Mouse (Mus musculus) midbrain, postnatal 0 days (tissue): ENCODE results near the gene Snx21. TPM values are rescaled to one million over a fixed set of nuclear protein-coding genes. Genes with fewer than 3 reads are reported as not detected.

Source experiments
- ATAC-seq: fragments of 200-750 bp; cut with Nextera tagmentation; 2 replicates; pipeline ENCODE4 v1.8.0; 2017; ENCODE audit warnings: moderate number of reproducible peaks, mild to moderate bottlenecking, moderate TSS enrichment, moderate library complexity; ENCODE audit not compliant: low FRiP score
- DNase-seq: peaks from one replicate; pipeline ENCODE4 v3.0.0-alpha.2; 2015; ENCODE audit warnings: low spot score
- H3K27ac ChIP-seq: fragments of 300-500 bp; sonication (generic); 2 replicates; pipeline ENCODE4 v1.5.1; 2014; ENCODE audit warnings: low read depth, mild to moderate bottlenecking, low read length, mixed read lengths
- H3K27me3 ChIP-seq: fragments of 300-500 bp; sonication (generic); 2 replicates; pipeline ENCODE4 v1.6.1; 2014; ENCODE audit warnings: low read length, control low read depth, mixed read lengths; ENCODE audit not compliant: insufficient read depth
- H3K36me3 ChIP-seq: fragments of 300-500 bp; sonication (generic); 2 replicates; pipeline ENCODE4 v1.6.1; 2014; ENCODE audit warnings: low read length, control low read depth, mixed read lengths; ENCODE audit not compliant: insufficient read depth
- H3K4me1 ChIP-seq: fragments of 300-500 bp; sonication (generic); 2 replicates; pipeline ENCODE4 v1.6.1; 2014; ENCODE audit warnings: mild to moderate bottlenecking, control low read depth, antibody characterized with exemption, low read length, mixed read lengths; ENCODE audit not compliant: insufficient read depth
- H3K4me2 ChIP-seq: fragments of 300-500 bp; sonication (generic); 2 replicates; pipeline ENCODE4 v1.6.1; 2014; ENCODE audit warnings: low read depth, mild to moderate bottlenecking, low read length, mixed read lengths; ENCODE audit not compliant: poor library complexity, severe bottlenecking
- H3K4me3 ChIP-seq: fragments of 300-500 bp; sonication (generic); 2 replicates; pipeline ENCODE4 v1.5.1; 2014; ENCODE audit warnings: low read depth, mild to moderate bottlenecking, low read length, moderate library complexity
- H3K9ac ChIP-seq: fragments of 300-500 bp; sonication (generic); replicated peaks from 2 replicates; pipeline ENCODE4 v1.6.1; 2014; ENCODE audit warnings: mild to moderate bottlenecking, low read length, moderate library complexity, mixed read lengths; ENCODE audit not compliant: poor library complexity, severe bottlenecking
- H3K9me3 ChIP-seq: fragments of 300-500 bp; sonication (generic); 2 replicates; pipeline ENCODE4 v1.6.1; 2016; ENCODE audit warnings: low read length, control low read depth
- CTCF ChIP-seq: IDR thresholded peaks from 2 replicates; pipeline ENCODE4 v1.5.1; 2016; ENCODE audit warnings: antibody characterized with exemption, mild to moderate bottlenecking
- WGBS: fragments of 180-500 bp; shearing (Covaris S2); extraction: QIAGEN DNeasy Blood & Tissue Kit; methylation state at CpG from one replicate; pipeline ENCODE4 v1.1.7; 2014; 5-methylcytosine and 5-hydroxymethylcytosine counted together
- polyA plus RNA-seq: library from polyadenylated mRNA; unstranded; fragments of >200 nt; fragmentation: Nextera tagmentation; extraction: Ambion mirVana; gene quantifications from 2 replicates; pipeline ENCODE4 v1.2.1, GENCODE M21; 2015
- total RNA-seq: library from RNA; depleted of rRNA; stranded (reverse); fragments of >200 nt; gene quantifications from 2 replicates; pipeline ENCODE4 v1.2.3, GENCODE M21; 2014

The Snx21 gene
- total and polyA plus RNA-seq, 2 experiments from 2014 or later, result 50.8 to 100 TPM

GRCm38 (mm10) chr2:164757841-164758240 lies 27.8 kb upstream of the Snx21 start:
- no peak for ATAC-seq

GRCm38 (mm10) chr2:164758692-164759091 lies 26.9 kb upstream of the Snx21 start:
- ATAC-seq (no peak), DNase-seq (no peak)
- H3K9me3 ChIP-seq, result no peaks in the 10 kb centered on the region
- no peaks in the 10 kb centered on the region for H3K27me3 ChIP-seq
- TF ChIP-seq CTCF, result no peak
- H3K4me2 ChIP-seq, result no peak overlapping the region
- H3K36me3 ChIP-seq, result peaks cover 68% of the 10 kb centered on the region
- no peak overlapping the region for H3K27ac ChIP-seq
- H3K4me1 ChIP-seq, result no peaks in the 10 kb centered on the region
- no peak overlapping the region for H3K4me3 ChIP-seq
- WGBS, result 67% methylated on average over 1 of the region's 1 CpGs
- no peak overlapping the region for H3K9ac ChIP-seq

More at GRCm38 (mm10) chr2:164757841-164758240, 27.8 kb upstream of the Snx21 start:
- Histone ChIP-seq H3K4me2 (no peak overlapping the region), H3K27me3 (no peaks in the 10 kb centered on the region), H3K9me3 (no peaks in the 10 kb centered on the region), H3K27ac (no peak overlapping the region), H3K4me3 (no peak overlapping the region), H3K9ac (no peak overlapping the region), H3K36me3 (peaks cover 63% of the 10 kb centered on the region), H3K4me1 (no peaks in the 10 kb centered on the region)
- no peak for DNase-seq
- WGBS, result 93% methylated on average over 10 of the region's 11 CpGs
- TF ChIP-seq CTCF, result no peak

GRCm38 (mm10) chr2:164760059-164760833 lies 25.4 kb upstream of the Snx21 start:
- H3K9me3 ChIP-seq, result no peaks in the 10 kb centered on the region
- DNase-seq, result no peak
- H3K27me3 ChIP-seq, result no peaks in the 10 kb centered on the region
- peaks cover 59% of the 10 kb centered on the region for H3K36me3 ChIP-seq
- no peak overlapping the region for H3K4me2 ChIP-seq
- H3K4me3 ChIP-seq, result no peak overlapping the region
- H3K9ac ChIP-seq, result no peak overlapping the region
- WGBS, result 84% methylated on average over 4 of the region's 4 CpGs
- TF ChIP-seq CTCF, result no peak
- ATAC-seq, result no peak
- no peaks in the 10 kb centered on the region for H3K4me1 ChIP-seq
- H3K27ac ChIP-seq, result no peak overlapping the region

GRCm38 (mm10) chr2:164761502-164761901 lies 24.1 kb upstream of the Snx21 start:
- Histone ChIP-seq H3K4me3 (no peak overlapping the region), H3K27me3 (no peaks in the 10 kb centered on the region), H3K4me2 (no peak overlapping the region), H3K36me3 (peaks cover 53% of the 10 kb centered on the region), H3K4me1 (no peaks in the 10 kb centered on the region), H3K9ac (no peak overlapping the region), H3K27ac (no peak overlapping the region), H3K9me3 (no peaks in the 10 kb centered on the region)
- 96% methylated on average over 2 of the region's 2 CpGs for WGBS
- no peak for TF ChIP-seq CTCF
- peak; percentile 21 for DNase-seq
- ATAC-seq, result no peak

GRCm38 (mm10) chr2:164761971-164762370 lies 23.7 kb upstream of the Snx21 start:
- H3K4me2 ChIP-seq, result no peak overlapping the region
- no peaks in the 10 kb centered on the region for H3K9me3 ChIP-seq
- no peak overlapping the region for H3K27ac ChIP-seq
- no peak overlapping the region for H3K9ac ChIP-seq
- ATAC-seq (no peak), DNase-seq (no peak)
- WGBS, result 98% methylated on average over 4 of the region's 4 CpGs
- H3K4me3 ChIP-seq, result no peak overlapping the region
- H3K4me1 ChIP-seq, result no peaks in the 10 kb centered on the region
- peaks cover 50% of the 10 kb centered on the region for H3K36me3 ChIP-seq
- TF ChIP-seq CTCF, result no peak
- no peaks in the 10 kb centered on the region for H3K27me3 ChIP-seq

GRCm38 (mm10) chr2:164762593-164762992 lies 23.0 kb upstream of the Snx21 start:
- no peak for TF ChIP-seq CTCF
- 90% methylated on average over 7 of the region's 7 CpGs for WGBS
- Histone ChIP-seq H3K36me3 (peaks cover 47% of the 10 kb centered on the region), H3K27me3 (no peaks in the 10 kb centered on the region), H3K9ac (no peak overlapping the region), H3K9me3 (no peaks in the 10 kb centered on the region), H3K4me1 (no peaks in the 10 kb centered on the region), H3K27ac (no peak overlapping the region), H3K4me3 (no peak overlapping the region), H3K4me2 (no peak overlapping the region)
- ATAC-seq (no peak), DNase-seq (no peak)
